Mouse (Mus musculus) midbrain, embryonic 13.5 days (tissue): ENCODE measurements around the gene Cct4. TPM values are rescaled to one million over a fixed set of nuclear protein-coding genes. Genes with fewer than 3 reads are reported as not detected.
A peak's percentile ranks its signal among the peaks of the same experiment; 100 is the strongest.

Experiments used
- ATAC-seq: fragments of 200-750 bp; cut with Nextera tagmentation; 2 replicates; pipeline ENCODE4 v1.8.0; 2017; ENCODE audit warnings: mild to moderate bottlenecking, moderate TSS enrichment, moderate library complexity
- H3K27ac ChIP-seq: fragments of 300-500 bp; sonication (generic); 2 replicates; pipeline ENCODE4 v1.5.1; 2015; ENCODE audit warnings: inconsistent platforms, mild to moderate bottlenecking, moderate library complexity
- H3K27me3 ChIP-seq: fragments of 300-500 bp; sonication (generic); 2 replicates; pipeline ENCODE4 v1.6.1; 2015; ENCODE audit warnings: mild to moderate bottlenecking, inconsistent platforms
- H3K36me3 ChIP-seq: fragments of 300-500 bp; sonication (generic); 2 replicates; pipeline ENCODE4 v1.6.1; 2015; ENCODE audit warnings: mild to moderate bottlenecking, inconsistent platforms
- H3K4me1 ChIP-seq: fragments of 300-500 bp; sonication (generic); replicated peaks from 2 replicates; pipeline ENCODE4 v1.6.1; 2015; ENCODE audit warnings: inconsistent platforms
- H3K4me2 ChIP-seq: fragments of 300-500 bp; sonication (generic); replicated peaks from 2 replicates; pipeline ENCODE4 v1.6.1; 2015; ENCODE audit warnings: moderate library complexity, mild to moderate bottlenecking, inconsistent platforms
- H3K4me3 ChIP-seq: fragments of 300-500 bp; sonication (generic); replicated peaks from 2 replicates; pipeline ENCODE4 v1.5.1; 2015; ENCODE audit warnings: mild to moderate bottlenecking, inconsistent platforms
- H3K9ac ChIP-seq: fragments of 300-500 bp; sonication (generic); replicated peaks from 2 replicates; pipeline ENCODE4 v1.6.1; 2015; ENCODE audit warnings: mild to moderate bottlenecking, inconsistent platforms
- H3K9me3 ChIP-seq: fragments of 300-500 bp; sonication (generic); 2 replicates; pipeline ENCODE4 v1.6.1; 2016; ENCODE audit warnings: mild to moderate bottlenecking, inconsistent platforms
- WGBS: fragments of 180-500 bp; shearing (Covaris S2); methylation state at CpG from one replicate; pipeline ENCODE4 v1.1.7; 2015; 5-methylcytosine and 5-hydroxymethylcytosine counted together
- polyA plus RNA-seq: library from polyadenylated mRNA; unstranded; fragments of >200 nt; fragmentation: Nextera tagmentation; extraction: Ambion mirVana; gene quantifications from 2 replicates; pipeline ENCODE4 v1.2.1, GENCODE M21; 2015

The Cct4 gene
- polyA plus RNA-seq, 1 experiment from 2014 or later, result 322 TPM

GRCm38 (mm10) chr11:23013580-23014294 lies 23.4 kb downstream of the Cct4 start:
- 89% methylated on average over 4 of the region's 4 CpGs for WGBS
- Histone ChIP-seq H3K4me3 (no peak overlapping the region), H3K27ac (no peak overlapping the region), H3K9ac (no peak overlapping the region), H3K4me2 (no peak overlapping the region), H3K9me3 (0 out of 2 replicates have a peak, but pooled peaks cover 3% of the 10 kb centered on the region), H3K36me3 (no peaks in the 10 kb centered on the region), H3K27me3 (no peaks in the 10 kb centered on the region), H3K4me1 (peaks cover 3% of the 10 kb centered on the region; the same call in 1 of the 2 replicates)
- ATAC-seq, result no peak

GRCm38 (mm10) chr11:23014996-23015395 lies 24.7 kb downstream of the Cct4 start:
- Histone ChIP-seq H3K4me2 (no peak overlapping the region), H3K4me1 (no peaks in the 10 kb centered on the region), H3K9ac (no peak overlapping the region), H3K27me3 (no peaks in the 10 kb centered on the region), H3K9me3 (0 out of 2 replicates have a peak, but pooled peaks cover 3% of the 10 kb centered on the region), H3K36me3 (no peaks in the 10 kb centered on the region), H3K4me3 (no peak overlapping the region), H3K27ac (no peak overlapping the region)
- WGBS, result 69% methylated on average over 6 of the region's 6 CpGs
- no peak for ATAC-seq

GRCm38 (mm10) chr11:23017943-23018342 lies 27.6 kb downstream of the Cct4 start:
- Histone ChIP-seq H3K27ac (no peak overlapping the region), H3K9me3 (0 out of 2 replicates have a peak, but pooled peaks cover 3% of the 10 kb centered on the region), H3K36me3 (no peaks in the 10 kb centered on the region), H3K27me3 (no peaks in the 10 kb centered on the region), H3K4me1 (no peaks in the 10 kb centered on the region), H3K4me2 (no peak overlapping the region), H3K4me3 (no peak overlapping the region), H3K9ac (no peak overlapping the region)
- ATAC-seq, result no peak
- WGBS, result 94% methylated on average over 4 of the region's 4 CpGs

GRCm38 (mm10) chr11:23020116-23020770 lies 29.9 kb downstream of the Cct4 start:
- H3K9me3 ChIP-seq, result 0 out of 2 replicates have a peak, but pooled peaks cover 3% of the 10 kb centered on the region
- no peaks in the 10 kb centered on the region for H3K4me1 ChIP-seq
- H3K4me3 ChIP-seq, result no peak overlapping the region
- H3K9ac ChIP-seq, result no peak overlapping the region
- H3K27me3 ChIP-seq, result no peaks in the 10 kb centered on the region
- ATAC-seq, result no peak
- 70% methylated on average over 24 of the region's 24 CpGs for WGBS
- no peaks in the 10 kb centered on the region for H3K36me3 ChIP-seq
- no peak overlapping the region for H3K27ac ChIP-seq
- H3K4me2 ChIP-seq, result no peak overlapping the region

GRCm38 (mm10) chr11:23020841-23021240 lies 30.5 kb downstream of the Cct4 start:
- H3K9me3 ChIP-seq, result 0 out of 2 replicates have a peak, but pooled peaks cover 3% of the 10 kb centered on the region
- H3K4me3 ChIP-seq, result no peak overlapping the region
- no peaks in the 10 kb centered on the region for H3K36me3 ChIP-seq
- no peaks in the 10 kb centered on the region for H3K27me3 ChIP-seq
- no peak overlapping the region for H3K4me2 ChIP-seq
- no peak for ATAC-seq
- H3K27ac ChIP-seq, result no peak overlapping the region
- H3K4me1 ChIP-seq, result no peaks in the 10 kb centered on the region
- H3K9ac ChIP-seq, result no peak overlapping the region
- WGBS, result 93% methylated on average over 14 of the region's 14 CpGs

GRCm38 (mm10) chr11:23023155-23023554 lies 32.8 kb downstream of the Cct4 start:
- Histone ChIP-seq H3K4me1 (no peaks in the 10 kb centered on the region), H3K27me3 (no peaks in the 10 kb centered on the region), H3K9ac (no peak overlapping the region), H3K9me3 (0 out of 2 replicates have a peak, but pooled peaks cover 3% of the 10 kb centered on the region), H3K27ac (no peak overlapping the region), H3K4me2 (no peak overlapping the region), H3K36me3 (no peaks in the 10 kb centered on the region), H3K4me3 (no peak overlapping the region)
- ATAC-seq, result no peak
- 90% methylated on average over 2 of the region's 2 CpGs for WGBS

GRCm38 (mm10) chr11:23024169-23024568 lies 33.9 kb downstream of the Cct4 start:
- Histone ChIP-seq H3K9me3 (no peaks in the 10 kb centered on the region), H3K27me3 (no peaks in the 10 kb centered on the region), H3K4me2 (no peak overlapping the region), H3K4me1 (no peaks in the 10 kb centered on the region), H3K36me3 (no peaks in the 10 kb centered on the region), H3K27ac (no peak overlapping the region), H3K4me3 (no peak overlapping the region), H3K9ac (no peak overlapping the region)
- no peak for ATAC-seq
- 54% methylated on average over 3 of the region's 3 CpGs for WGBS

GRCm38 (mm10) chr11:23028957-23029356 lies 38.6 kb downstream of the Cct4 start:
- ATAC-seq, result no peak
- Histone ChIP-seq H3K27ac (no peak overlapping the region), H3K4me3 (no peak overlapping the region), H3K36me3 (no peaks in the 10 kb centered on the region), H3K4me2 (no peak overlapping the region), H3K9me3 (no peaks in the 10 kb centered on the region), H3K9ac (no peak overlapping the region), H3K4me1 (no peaks in the 10 kb centered on the region), H3K27me3 (no peaks in the 10 kb centered on the region)
- WGBS, result 73% methylated on average over 3 of the region's 3 CpGs

GRCm38 (mm10) chr11:23029399-23029798 lies 39.1 kb downstream of the Cct4 start:
- ATAC-seq, result no peak
- Histone ChIP-seq H3K27me3 (no peaks in the 10 kb centered on the region), H3K4me1 (no peaks in the 10 kb centered on the region), H3K9ac (no peak overlapping the region), H3K9me3 (no peaks in the 10 kb centered on the region), H3K4me3 (no peak overlapping the region), H3K4me2 (no peak overlapping the region), H3K36me3 (no peaks in the 10 kb centered on the region), H3K27ac (no peak overlapping the region)
- WGBS, result 86% methylated on average over 6 of the region's 6 CpGs

GRCm38 (mm10) chr11:23047252-23047651 lies 56.9 kb downstream of the Cct4 start:
- Histone ChIP-seq H3K27ac (no peak overlapping the region), H3K9me3 (no peaks in the 10 kb centered on the region), H3K36me3 (no peaks in the 10 kb centered on the region), H3K4me1 (0 out of 2 replicates have a peak, but pooled peaks cover 9% of the 10 kb centered on the region), H3K9ac (no peak overlapping the region), H3K4me3 (no peak overlapping the region), H3K27me3 (no peaks in the 10 kb centered on the region), H3K4me2 (no peak overlapping the region)
- WGBS, result 71% methylated on average over 5 of the region's 5 CpGs
- no peak for ATAC-seq

GRCm38 (mm10) chr11:23047663-23048582 lies 57.6 kb downstream of the Cct4 start:
- WGBS, result 53% methylated on average over 20 of the region's 20 CpGs
- peak overlapping the region; percentile 34 for H3K4me2 ChIP-seq
- H3K27me3 ChIP-seq, result no peaks in the 10 kb centered on the region
- no peak overlapping the region for H3K27ac ChIP-seq
- no peak overlapping the region for H3K4me3 ChIP-seq
- H3K9me3 ChIP-seq, result no peaks in the 10 kb centered on the region
- H3K4me1 ChIP-seq, result 0 out of 2 replicates have a peak, but pooled peaks cover 9% of the 10 kb centered on the region
- H3K9ac ChIP-seq, result no peak overlapping the region
- H3K36me3 ChIP-seq, result no peaks in the 10 kb centered on the region
- ATAC-seq, result 0 out of 2 replicates have a peak, but pooled peaks have one; percentile 11

- no peak overlapping the region for H3K27ac ChIP-seq
- H3K4me3 ChIP-seq, result no peak overlapping the region
- 0 out of 2 replicates have a peak, but pooled peaks cover 9% of the 10 kb centered on the region for H3K4me1 ChIP-seq
- H3K36me3 ChIP-seq, result no peaks in the 10 kb centered on the region
- ATAC-seq, result no peak
- H3K4me2 ChIP-seq, result no peak overlapping the region
- no peaks in the 10 kb centered on the region for H3K27me3 ChIP-seq
- H3K9ac ChIP-seq, result no peak overlapping the region
- H3K9me3 ChIP-seq, result no peaks in the 10 kb centered on the region
Observed at GRCm38 (mm10) chr11:23049642-23050041, 59.3 kb downstream of the Cct4 start.
